Mouse (Mus musculus): ENCODE measurements around the gene Tax1bp1. TPM values are rescaled to one million over a fixed set of nuclear protein-coding genes. Genes with fewer than 3 reads are reported as not detected.

Gene Tax1bp1
- polyA plus RNA-seq, 1 experiment from 2014 or later = 107 TPM

DNA sequence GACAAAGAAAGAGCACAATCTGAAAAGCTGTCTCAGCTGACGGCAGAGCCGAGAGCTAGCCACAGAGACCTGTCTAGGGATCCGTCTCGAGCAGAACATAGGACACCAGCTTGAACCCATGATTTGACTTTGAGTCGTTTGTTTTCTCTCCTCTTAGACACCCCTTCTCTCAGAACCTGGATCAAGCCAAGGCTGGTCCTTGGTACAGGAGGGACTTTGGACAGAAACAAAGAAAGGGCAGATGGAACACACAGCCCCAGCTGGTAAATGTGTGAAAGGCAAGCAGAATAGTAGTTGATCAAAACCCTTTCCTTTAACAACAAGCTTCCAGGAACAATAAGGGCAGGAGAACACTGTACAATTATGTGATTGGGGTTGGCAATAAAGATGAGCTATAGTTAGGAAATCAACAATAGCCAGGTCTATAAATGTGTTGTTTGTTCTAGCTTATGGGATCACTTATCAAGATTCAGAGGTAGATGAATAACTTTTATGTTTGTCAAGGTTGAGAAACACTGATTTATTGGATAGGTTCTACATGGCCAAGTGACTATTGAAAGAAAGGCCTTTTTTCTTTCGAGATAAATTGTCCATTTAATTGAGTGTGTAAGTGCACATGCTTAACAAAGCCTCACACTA is 31.6 kb upstream of the Tax1bp1 start:
- Histone ChIP-seq H3K4me3 (replicated peaks) (no peak overlapping the region), H3K9ac (no peak overlapping the region), H3K4me1 (replicated peaks) (peaks cover 5% of the 10 kb centered on the region; the same call in 1 of the 2 replicates), H3K4me2 (no peak overlapping the region), H3K27me3 (no peaks in the 10 kb centered on the region), H3K36me3 (replicated peaks) (no peaks in the 10 kb centered on the region), H3K9me3 (replicated peaks) (no peaks in the 10 kb centered on the region), H3K27ac (replicated peaks) (no peak overlapping the region)
- ATAC-seq (ENCODE audit: insufficient read depth) = no peak
- 63% methylated on average over 6 of the region's 6 CpGs for WGBS (ENCODE audit: insufficient replicate concordance)

DNA sequence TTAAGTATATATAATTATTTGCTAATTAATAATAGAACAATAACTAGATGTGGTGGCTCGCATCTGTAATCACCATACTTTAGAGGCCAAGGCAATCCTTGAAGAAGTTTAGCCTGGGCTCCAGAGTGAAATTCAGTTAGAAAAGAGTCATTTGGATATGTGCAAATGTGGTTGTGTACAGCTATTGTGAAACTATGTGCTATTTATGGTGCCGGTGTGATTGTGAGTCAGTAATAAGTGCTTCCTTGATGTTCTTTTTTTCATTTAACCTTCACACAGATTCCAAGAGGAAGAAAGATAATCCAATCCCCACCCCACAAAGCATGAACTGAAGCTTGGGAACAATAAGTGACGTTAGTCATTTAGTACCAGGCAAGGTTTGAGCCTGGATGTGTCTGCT is 30.9 kb upstream of the Tax1bp1 start:
- no peak overlapping the region for H3K9ac ChIP-seq
- no peaks in the 10 kb centered on the region for H3K36me3 ChIP-seq (replicated peaks)
- WGBS (ENCODE audit: insufficient replicate concordance) = 55% methylated on average over 3 of the region's 3 CpGs
- no peak overlapping the region for H3K27ac ChIP-seq (replicated peaks)
- H3K27me3 ChIP-seq = no peaks in the 10 kb centered on the region
- H3K9me3 ChIP-seq (replicated peaks) = no peaks in the 10 kb centered on the region
- no peak overlapping the region for H3K4me3 ChIP-seq (replicated peaks)
- peaks cover 5% of the 10 kb centered on the region; the same call in 1 of the 2 replicates for H3K4me1 ChIP-seq (replicated peaks)
- no peak for ATAC-seq (ENCODE audit: insufficient read depth)
- no peak overlapping the region for H3K4me2 ChIP-seq

DNA sequence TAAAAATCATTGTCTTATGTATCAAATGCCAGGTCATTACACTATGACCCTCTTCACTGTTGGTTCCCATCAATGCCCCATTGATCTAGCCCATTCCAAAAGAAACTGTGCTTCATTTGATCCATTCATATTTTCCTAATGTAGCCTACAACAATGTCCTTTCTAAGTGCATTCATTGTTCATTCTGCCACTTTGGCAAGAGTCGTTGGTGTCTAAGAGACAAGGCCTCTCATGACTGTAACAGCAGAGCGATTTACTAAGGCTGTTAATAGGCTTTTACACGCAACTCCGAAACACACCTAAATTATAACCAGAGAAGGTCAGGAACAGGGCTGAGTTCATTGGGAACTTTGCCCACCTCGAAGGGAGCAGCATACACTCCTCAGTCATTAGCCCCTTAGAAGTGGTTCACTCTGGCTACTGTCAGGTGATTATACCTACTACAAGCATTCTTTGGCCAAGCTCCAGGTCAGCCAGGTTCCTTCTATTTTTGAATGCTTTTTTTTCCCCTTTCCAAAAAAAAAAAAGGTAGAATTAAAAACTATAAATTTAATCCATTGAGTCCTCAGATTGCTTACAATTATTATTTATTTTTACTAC is 26.5 kb upstream of the Tax1bp1 start:
- no peaks in the 10 kb centered on the region for H3K9me3 ChIP-seq (replicated peaks)
- H3K4me2 ChIP-seq = no peak overlapping the region
- H3K4me3 ChIP-seq (replicated peaks) = no peak overlapping the region
- no peak for ATAC-seq (ENCODE audit: insufficient read depth)
- no peak overlapping the region for H3K27ac ChIP-seq (replicated peaks)
- WGBS (ENCODE audit: insufficient replicate concordance) = 70% methylated on average over 5 of the region's 5 CpGs
- no peak overlapping the region for H3K9ac ChIP-seq
- H3K27me3 ChIP-seq = no peaks in the 10 kb centered on the region
- no peaks in the 10 kb centered on the region for H3K4me1 ChIP-seq (replicated peaks)
- H3K36me3 ChIP-seq (replicated peaks) = no peaks in the 10 kb centered on the region

DNA sequence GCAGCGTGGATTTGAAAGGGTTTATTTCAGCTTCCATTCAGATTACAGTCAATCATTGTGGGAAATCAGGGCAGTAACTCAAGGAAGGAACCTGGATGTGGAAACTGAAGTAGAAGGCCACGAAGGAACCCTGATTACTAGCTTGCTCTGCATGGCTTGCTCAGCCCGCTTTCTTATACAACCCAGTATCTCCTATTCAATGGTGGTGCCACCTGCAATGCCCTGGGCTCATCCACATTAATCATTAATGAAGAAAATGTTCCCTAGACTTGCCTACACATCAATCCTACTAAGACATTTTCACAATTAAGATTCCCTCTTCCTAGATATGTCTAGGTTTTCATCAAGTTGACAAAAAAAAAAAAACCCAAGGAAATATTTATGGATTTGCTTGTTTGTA is 23.2 kb upstream of the Tax1bp1 start:
- H3K27ac ChIP-seq (replicated peaks) = no peak overlapping the region
- H3K9me3 ChIP-seq (replicated peaks) = no peaks in the 10 kb centered on the region
- no peaks in the 10 kb centered on the region for H3K27me3 ChIP-seq
- 56% methylated on average over 3 of the region's 3 CpGs for WGBS (ENCODE audit: insufficient replicate concordance)
- H3K36me3 ChIP-seq (replicated peaks) = no peaks in the 10 kb centered on the region
- H3K4me2 ChIP-seq = no peak overlapping the region
- no peaks in the 10 kb centered on the region for H3K4me1 ChIP-seq (replicated peaks)
- no peak overlapping the region for H3K9ac ChIP-seq
- no peak for ATAC-seq (ENCODE audit: insufficient read depth)
- H3K4me3 ChIP-seq (replicated peaks) = no peak overlapping the region

DNA sequence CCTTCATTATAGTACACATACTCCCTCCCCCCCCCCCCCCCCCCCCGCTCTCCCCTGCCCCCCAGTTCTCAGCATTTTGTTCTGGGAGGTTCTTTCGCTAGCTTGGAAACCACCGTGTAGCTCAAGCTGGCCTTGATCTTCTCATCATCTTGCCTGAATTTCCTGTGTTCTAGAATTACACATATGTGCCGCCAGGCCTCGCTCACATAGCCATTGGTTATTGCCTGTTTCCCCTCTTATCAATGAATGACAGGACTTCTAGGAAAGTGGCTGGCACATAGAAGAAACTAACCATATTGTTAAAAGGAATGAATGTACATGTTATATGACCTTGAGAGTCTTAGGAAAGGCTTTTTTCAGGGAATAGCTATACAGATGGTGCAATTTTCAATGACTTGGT is 21.7 kb upstream of the Tax1bp1 start:
- Histone ChIP-seq H3K36me3 (replicated peaks) (no peaks in the 10 kb centered on the region), H3K27ac (replicated peaks) (no peak overlapping the region), H3K9me3 (replicated peaks) (no peaks in the 10 kb centered on the region), H3K27me3 (no peaks in the 10 kb centered on the region), H3K4me3 (replicated peaks) (no peak overlapping the region), H3K4me2 (no peak overlapping the region), H3K4me1 (replicated peaks) (no peaks in the 10 kb centered on the region), H3K9ac (no peak overlapping the region)
- WGBS (ENCODE audit: insufficient replicate concordance) = 21% methylated on average over 4 of the region's 5 CpGs
- no peak for ATAC-seq (ENCODE audit: insufficient read depth)

DNA sequence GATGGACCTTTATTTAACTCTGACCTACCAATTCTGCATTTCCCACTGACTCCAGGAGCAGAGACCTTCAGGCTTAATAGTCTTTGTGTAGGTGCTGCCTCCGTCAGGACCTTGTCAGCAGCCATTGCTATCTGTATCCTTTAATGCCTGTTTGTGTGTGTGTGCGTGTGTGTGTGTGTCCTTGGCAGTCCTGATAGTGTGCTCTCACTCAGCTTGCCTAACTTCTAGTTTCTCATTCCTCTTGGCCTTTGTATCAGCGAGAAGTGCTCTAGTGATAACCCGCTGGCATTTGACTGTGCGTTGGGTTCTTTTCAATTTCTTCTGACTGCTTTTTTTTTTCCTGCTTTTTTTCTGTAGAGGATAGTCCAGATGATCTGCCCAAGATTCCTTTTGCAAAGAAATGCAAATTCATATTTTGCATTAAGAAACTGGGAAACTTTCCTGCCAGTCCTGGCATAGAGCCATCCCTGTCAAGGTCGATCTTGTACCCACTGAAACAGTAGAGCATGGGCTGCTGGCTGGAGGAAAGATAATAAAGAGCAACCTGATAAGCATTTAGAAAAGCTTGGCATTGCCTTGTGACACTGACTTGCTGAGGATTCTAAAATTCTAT is 21.0 kb upstream of the Tax1bp1 start:
- no peaks in the 10 kb centered on the region for H3K9me3 ChIP-seq (replicated peaks)
- H3K36me3 ChIP-seq (replicated peaks) = no peaks in the 10 kb centered on the region
- H3K4me1 ChIP-seq (replicated peaks) = no peaks in the 10 kb centered on the region
- H3K27me3 ChIP-seq = no peaks in the 10 kb centered on the region
- no peak overlapping the region for H3K27ac ChIP-seq (replicated peaks)
- no peak overlapping the region for H3K4me3 ChIP-seq (replicated peaks)
- ATAC-seq (ENCODE audit: insufficient read depth) = no peak
- no peak overlapping the region for H3K9ac ChIP-seq
- no peak overlapping the region for H3K4me2 ChIP-seq
- 46% methylated on average over 6 of the region's 6 CpGs for WGBS (ENCODE audit: insufficient replicate concordance)

DNA sequence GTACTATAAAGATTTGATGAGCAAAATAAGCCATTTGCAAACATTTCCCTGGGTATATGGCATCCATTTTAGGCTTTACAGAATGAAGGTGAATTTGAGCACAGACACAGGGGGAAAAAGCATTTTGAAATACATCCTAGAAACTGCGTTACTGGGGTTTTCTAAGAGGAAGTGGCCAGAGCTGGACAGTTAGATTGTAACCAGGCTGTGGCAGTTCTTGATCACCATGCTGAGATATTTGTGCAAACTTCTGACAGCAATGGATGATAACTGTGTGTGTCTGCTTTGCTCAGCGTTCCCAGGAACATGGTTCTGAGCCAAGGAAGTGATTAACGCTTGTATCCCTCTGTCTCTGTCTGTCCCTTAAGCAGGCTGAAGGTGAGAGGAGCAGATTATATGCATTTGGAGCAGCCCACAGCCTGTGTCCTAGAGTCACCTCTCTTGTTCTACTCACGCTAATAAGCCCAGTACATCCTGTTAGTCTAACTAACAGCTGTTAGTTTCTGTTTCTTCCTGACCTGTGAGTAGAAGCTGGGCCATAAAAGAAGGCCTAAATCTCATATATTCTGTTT is 15.5 kb upstream of the Tax1bp1 start:
- Histone ChIP-seq H3K36me3 (replicated peaks) (no peaks in the 10 kb centered on the region), H3K27ac (replicated peaks) (0 out of 2 replicates have a peak overlapping the region, but pooled peaks have one; percentile 45), H3K4me3 (replicated peaks) (no peak overlapping the region), H3K9ac (no peak overlapping the region), H3K27me3 (no peaks in the 10 kb centered on the region), H3K9me3 (replicated peaks) (no peaks in the 10 kb centered on the region), H3K4me1 (replicated peaks) (peaks cover 4% of the 10 kb centered on the region), H3K4me2 (no peak overlapping the region)
- 12% methylated on average over 4 of the region's 4 CpGs for WGBS (ENCODE audit: insufficient replicate concordance)
- no peak for ATAC-seq (ENCODE audit: insufficient read depth)

DNA sequence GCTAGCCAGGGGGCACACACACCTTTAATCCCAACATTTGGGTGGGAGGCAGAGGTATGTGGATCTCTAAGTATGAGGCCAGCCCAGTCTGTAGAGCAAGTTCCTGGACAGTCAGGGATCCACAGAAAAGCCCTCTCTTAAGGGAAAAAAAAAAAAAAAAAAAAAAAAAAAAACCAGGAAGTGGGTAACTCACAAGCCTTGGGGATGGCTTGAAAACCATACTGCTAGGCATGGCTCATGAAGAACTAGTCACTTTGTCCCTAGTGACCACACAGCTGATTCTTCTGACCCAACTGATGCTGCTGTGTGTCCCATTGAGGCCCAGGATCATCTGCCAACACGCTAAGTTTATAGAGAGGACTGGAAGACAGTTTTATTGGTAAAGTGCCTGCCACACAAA is 14.5 kb upstream of the Tax1bp1 start:
- no peak for ATAC-seq (ENCODE audit: insufficient read depth)
- WGBS (ENCODE audit: insufficient replicate concordance) = 82% methylated on average over 1 of the region's 1 CpGs

DNA sequence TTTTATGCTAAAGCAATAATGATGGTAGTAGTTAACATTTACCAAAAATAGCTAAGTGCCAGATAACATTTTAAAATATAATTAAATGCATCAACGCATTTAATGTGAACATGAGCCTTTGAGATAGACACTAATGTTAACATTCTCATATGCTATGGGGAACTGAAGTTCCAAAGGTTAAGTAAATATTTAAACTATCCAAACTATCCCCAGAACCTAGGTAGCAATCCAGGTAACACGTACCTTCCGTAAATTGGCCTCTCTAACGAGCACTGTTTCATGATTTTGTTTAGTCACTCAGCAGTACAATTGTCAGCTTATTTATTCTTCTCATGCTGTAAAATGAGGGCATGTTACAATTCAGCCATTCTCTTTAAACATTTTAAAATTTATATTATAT is 13.6 kb upstream of the Tax1bp1 start:
- H3K4me3 ChIP-seq (replicated peaks) = no peak overlapping the region
- no peak for ATAC-seq (ENCODE audit: insufficient read depth)
- peaks cover 4% of the 10 kb centered on the region for H3K4me1 ChIP-seq (replicated peaks)
- H3K27me3 ChIP-seq = no peaks in the 10 kb centered on the region
- H3K4me2 ChIP-seq = no peak overlapping the region
- H3K9ac ChIP-seq = no peak overlapping the region
- H3K27ac ChIP-seq (replicated peaks) = no peak overlapping the region
- H3K9me3 ChIP-seq (replicated peaks) = no peaks in the 10 kb centered on the region
- 70% methylated on average over 4 of the region's 4 CpGs for WGBS (ENCODE audit: insufficient replicate concordance)
- H3K36me3 ChIP-seq (replicated peaks) = no peaks in the 10 kb centered on the region

More for the DNA sequence above, 14.5 kb upstream of the Tax1bp1 start:
- H3K9me3 ChIP-seq (replicated peaks) = no peaks in the 10 kb centered on the region
- H3K4me3 ChIP-seq (replicated peaks) = no peak overlapping the region
- no peak overlapping the region for H3K4me2 ChIP-seq
- no peak overlapping the region for H3K27ac ChIP-seq (replicated peaks)
- H3K27me3 ChIP-seq = no peaks in the 10 kb centered on the region
- H3K4me1 ChIP-seq (replicated peaks) = peaks cover 4% of the 10 kb centered on the region
- no peaks in the 10 kb centered on the region for H3K36me3 ChIP-seq (replicated peaks)
- no peak overlapping the region for H3K9ac ChIP-seq

DNA sequence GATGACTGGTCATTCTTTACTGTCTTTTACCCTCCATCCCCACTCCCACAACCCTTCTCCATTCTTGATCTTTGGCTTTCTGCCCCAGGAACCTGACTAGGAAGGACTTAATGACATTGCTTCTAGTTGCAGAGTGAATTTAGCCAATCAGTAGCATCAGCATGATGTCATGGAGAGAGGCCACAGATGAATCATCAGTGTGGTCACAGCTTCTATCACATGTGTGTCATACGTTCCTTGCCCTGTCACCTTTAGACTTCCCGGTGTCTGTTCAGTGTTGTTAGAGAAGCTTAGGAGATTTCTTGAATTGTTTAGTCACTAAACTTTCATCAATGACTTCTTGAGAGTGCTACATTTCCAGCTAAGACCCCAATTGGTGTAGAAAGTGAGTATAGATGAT is 10.3 kb upstream of the Tax1bp1 start:
- Histone ChIP-seq H3K4me2 (no peak overlapping the region), H3K4me1 (replicated peaks) (peaks cover 4% of the 10 kb centered on the region), H3K27ac (replicated peaks) (no peak overlapping the region), H3K36me3 (replicated peaks) (no peaks in the 10 kb centered on the region), H3K9me3 (replicated peaks) (no peaks in the 10 kb centered on the region), H3K4me3 (replicated peaks) (no peak overlapping the region), H3K9ac (no peak overlapping the region), H3K27me3 (no peaks in the 10 kb centered on the region)
- 56% methylated on average over 2 of the region's 2 CpGs for WGBS (ENCODE audit: insufficient replicate concordance)
- ATAC-seq (ENCODE audit: insufficient read depth) = no peak

DNA sequence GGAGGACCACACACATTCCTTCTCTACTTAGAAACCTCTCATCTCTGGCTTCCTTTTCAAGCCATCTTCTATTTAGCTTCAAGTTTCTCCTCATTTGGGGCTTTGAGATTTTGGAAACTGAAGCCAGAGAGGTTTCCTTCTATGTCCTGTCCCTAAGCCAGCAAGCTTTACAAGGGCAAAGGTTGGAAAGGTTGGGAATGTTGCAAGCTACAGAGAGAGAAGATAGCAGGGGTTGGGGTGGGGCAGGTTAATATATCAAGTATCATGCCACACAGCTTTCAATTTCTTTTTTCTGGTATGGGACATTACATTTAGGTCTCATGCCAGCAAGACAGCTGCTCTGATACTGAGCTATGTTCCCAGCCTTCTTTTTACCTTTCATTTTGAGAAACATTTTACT is 8.2 kb upstream of the Tax1bp1 start:
- no peaks in the 10 kb centered on the region for H3K36me3 ChIP-seq (replicated peaks)
- no peak overlapping the region for H3K4me3 ChIP-seq (replicated peaks)
- H3K9me3 ChIP-seq (replicated peaks) = no peaks in the 10 kb centered on the region
- no peaks in the 10 kb centered on the region for H3K4me1 ChIP-seq (replicated peaks)
- no peak overlapping the region for H3K27ac ChIP-seq (replicated peaks)
- H3K4me2 ChIP-seq = no peak overlapping the region
- H3K27me3 ChIP-seq = no peaks in the 10 kb centered on the region
- no peak for ATAC-seq (ENCODE audit: insufficient read depth)
- no peak overlapping the region for H3K9ac ChIP-seq

Data from liver, embryonic 15.5 days (tissue).